Mouse (Mus musculus) CD4-positive, CD25-positive, alpha-beta regulatory T cell, adult 2 months (primary cell): ENCODE measurements around the gene Camkmt.
A peak's percentile ranks its signal among the peaks of the same experiment; 100 is the strongest.

Experiments used
- DNase-seq: peaks from one replicate; pipeline ENCODE4 v3.0.0-alpha.2; 2012; ENCODE audit warnings: low read depth, low spot score

Camkmt gene

GRCm38 (mm10) chr17:85170541-85171255, 80.3 kb downstream of the Camkmt start:
- peak; percentile 69 for DNase-seq

- DNase-seq = no peak
These were observed 81.6 kb downstream of the Camkmt start for GRCm38 (mm10) chr17:85171951-85172350.

- no peak for DNase-seq
These were observed 86.9 kb downstream of the Camkmt start for GRCm38 (mm10) chr17:85177231-85177630.

GRCm38 (mm10) chr17:85180471-85181060, 90.2 kb downstream of the Camkmt start:
- no peak for DNase-seq

GRCm38 (mm10) chr17:85189227-85190127, 99.1 kb downstream of the Camkmt start:
- peak; percentile 94 for DNase-seq

- DNase-seq = no peak
These were observed 99.7 kb downstream of the Camkmt start for GRCm38 (mm10) chr17:85190128-85190435.

GRCm38 (mm10) chr17:85193294-85193693, 102.9 kb downstream of the Camkmt start:
- DNase-seq = no peak

GRCm38 (mm10) chr17:85198781-85199180, 108.4 kb downstream of the Camkmt start:
- no peak for DNase-seq

GRCm38 (mm10) chr17:85199321-85199720, 109.0 kb downstream of the Camkmt start:
- DNase-seq = no peak

- no peak for DNase-seq
These were observed 127.7 kb downstream of the Camkmt start for GRCm38 (mm10) chr17:85218054-85218453.

- DNase-seq = no peak
These were observed 151.8 kb downstream of the Camkmt start for GRCm38 (mm10) chr17:85242109-85242508.

- DNase-seq = no peak
These were observed 158.6 kb downstream of the Camkmt start for GRCm38 (mm10) chr17:85248962-85249361.

GRCm38 (mm10) chr17:85249744-85250143, 159.4 kb downstream of the Camkmt start:
- no peak for DNase-seq

- no peak for DNase-seq
These were observed 166.6 kb downstream of the Camkmt start for GRCm38 (mm10) chr17:85256930-85257329.

GRCm38 (mm10) chr17:85257348-85257747, 167.0 kb downstream of the Camkmt start:
- DNase-seq = no peak

GRCm38 (mm10) chr17:85258703-85259341, 168.5 kb downstream of the Camkmt start:
- no peak for DNase-seq

- no peak for DNase-seq
These were observed 176.6 kb downstream of the Camkmt start for GRCm38 (mm10) chr17:85266831-85267422.

- no peak for DNase-seq
These were observed 181.3 kb downstream of the Camkmt start for GRCm38 (mm10) chr17:85271466-85272175.

GRCm38 (mm10) chr17:85279720-85280119, 189.4 kb downstream of the Camkmt start:
- no peak for DNase-seq

- no peak for DNase-seq
These were observed 192.1 kb downstream of the Camkmt start for GRCm38 (mm10) chr17:85282447-85282846.

- no peak for DNase-seq
These were observed 200.8 kb downstream of the Camkmt start for GRCm38 (mm10) chr17:85291154-85291553.
